Mouse (Mus musculus): Measurements from ENCODE around the gene Rapgef6.

The Rapgef6 gene

GRCm38 (mm10) chr11:54522529-54523430 is at the start of gene Rapgef6:
Gene Rapgef6 (plus strand): TSS chr11:54522847.
- DNase-seq (ENCODE audit: low read depth) = peak; percentile 100

DNA sequence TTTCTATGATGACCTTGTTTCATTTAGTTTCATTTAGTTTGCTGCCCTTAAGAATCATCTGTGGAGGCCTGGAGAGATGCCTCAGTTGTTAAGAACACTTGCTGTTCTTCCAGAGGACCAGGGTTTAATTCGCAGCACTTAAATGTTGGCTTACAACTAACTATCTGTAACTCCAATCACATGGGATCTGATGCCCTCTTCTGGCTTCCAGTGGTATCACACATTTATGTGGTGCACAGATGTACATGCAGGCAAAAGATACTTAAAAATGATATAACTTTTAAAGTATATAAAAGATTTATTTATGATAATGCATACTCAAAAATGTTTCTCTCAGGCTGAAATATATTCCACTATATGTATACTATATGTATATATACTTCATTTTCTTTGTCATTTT is 44.2 kb upstream of the Rapgef6 start:
- DNase-seq (ENCODE audit: low read depth) = peak; percentile 76

DNA sequence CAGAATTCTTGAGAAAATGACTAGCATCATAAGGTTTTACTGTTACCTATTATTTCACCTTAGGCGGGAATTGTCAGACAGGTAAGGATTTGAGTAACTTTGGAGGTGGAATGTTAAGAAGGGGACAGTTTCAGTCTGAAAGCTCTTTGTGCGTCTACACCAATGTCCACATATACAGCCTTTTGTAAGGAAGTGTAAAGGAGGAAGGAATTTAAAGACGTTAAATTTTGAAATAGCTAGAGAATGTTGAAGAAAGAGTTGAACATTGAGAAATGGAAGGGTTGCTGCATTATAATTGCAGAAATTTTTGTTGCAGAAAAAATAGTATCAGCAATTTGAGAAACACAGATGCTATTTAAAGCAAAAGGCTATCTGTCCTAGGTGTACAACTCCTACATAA is 36.6 kb upstream of the Rapgef6 start:
- DNase-seq (ENCODE audit: low read depth) = no peak

DNA sequence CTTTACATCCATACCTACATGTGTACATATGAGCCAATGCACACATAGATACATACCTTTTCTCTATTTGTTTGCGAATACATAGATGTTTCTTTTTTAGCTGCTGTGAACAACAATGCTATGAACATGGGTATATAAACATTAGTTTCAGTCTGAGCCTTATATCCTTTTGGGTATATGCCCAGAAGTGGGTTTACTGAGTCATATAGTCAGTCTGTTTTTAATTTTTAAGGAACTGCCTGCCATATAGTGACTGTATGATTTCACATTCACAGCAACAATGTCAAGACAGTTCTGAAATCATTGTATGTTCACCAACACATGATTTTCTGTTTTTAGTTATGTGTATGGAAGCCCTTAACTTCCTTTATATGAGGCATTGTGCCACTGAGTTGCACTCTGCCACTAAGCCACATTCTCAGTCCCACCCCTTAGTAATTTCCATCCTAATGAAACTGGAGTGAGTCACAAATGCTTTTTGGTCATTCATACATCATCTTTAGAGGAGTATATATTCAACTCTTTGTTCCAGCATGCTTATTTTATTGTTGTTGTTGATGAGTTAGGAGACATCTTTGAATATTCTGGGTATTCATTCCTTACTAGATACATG is 30.6 kb upstream of the Rapgef6 start:
- DNase-seq (ENCODE audit: low read depth) = no peak

GRCm38 (mm10) chr11:54492559-54492958 is 30.1 kb upstream of the Rapgef6 start:
- peak; percentile 70 for DNase-seq (ENCODE audit: low read depth)

GRCm38 (mm10) chr11:54499838-54500237 is 22.8 kb upstream of the Rapgef6 start:
- DNase-seq (ENCODE audit: low read depth) = no peak

DNA sequence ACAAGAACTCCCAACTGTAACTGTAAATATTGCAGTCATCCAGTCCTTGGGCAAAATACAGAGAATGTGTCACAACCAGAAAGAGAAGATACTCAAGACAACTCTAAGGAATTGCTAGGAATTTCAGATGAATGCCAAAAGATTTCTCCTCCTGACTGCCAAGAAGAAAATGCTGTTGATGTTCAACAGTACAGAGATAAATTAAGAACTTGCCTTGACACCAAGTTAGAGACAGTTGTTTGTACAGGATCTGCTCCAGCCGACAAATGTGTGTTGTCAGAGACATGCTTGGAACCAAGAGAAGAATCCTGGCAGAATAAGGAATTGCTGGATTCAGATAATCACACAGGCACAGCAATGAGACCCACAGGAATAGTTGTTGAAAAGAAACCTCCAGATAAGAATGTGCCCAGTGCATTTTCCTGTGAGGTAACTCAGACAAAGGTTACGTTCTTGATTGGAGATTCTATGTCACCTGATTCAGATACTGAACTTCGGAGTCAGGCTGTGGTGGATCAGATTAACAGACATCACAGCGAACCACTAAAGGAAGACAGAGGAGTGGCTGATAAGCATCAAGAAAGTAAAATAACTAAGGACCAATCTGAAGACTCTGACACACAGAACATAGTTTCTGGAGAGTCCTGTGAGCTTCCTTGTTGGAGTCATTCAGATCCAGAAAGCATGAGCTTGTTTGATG is 20.0 kb upstream of the Rapgef6 start:
- DNase-seq (ENCODE audit: low read depth) = peak; percentile 53

- DNase-seq (ENCODE audit: low read depth) = no peak
Measured at GRCm38 (mm10) chr11:54513584-54513983, 9.1 kb upstream of the Rapgef6 start.

- no peak for DNase-seq (ENCODE audit: low read depth)
Measured at GRCm38 (mm10) chr11:54521927-54522528, 619 bp upstream of the Rapgef6 start.

- no peak for DNase-seq (ENCODE audit: low read depth)
Measured at GRCm38 (mm10) chr11:54523431-54524001, 869 bp downstream of the Rapgef6 start.

DNA sequence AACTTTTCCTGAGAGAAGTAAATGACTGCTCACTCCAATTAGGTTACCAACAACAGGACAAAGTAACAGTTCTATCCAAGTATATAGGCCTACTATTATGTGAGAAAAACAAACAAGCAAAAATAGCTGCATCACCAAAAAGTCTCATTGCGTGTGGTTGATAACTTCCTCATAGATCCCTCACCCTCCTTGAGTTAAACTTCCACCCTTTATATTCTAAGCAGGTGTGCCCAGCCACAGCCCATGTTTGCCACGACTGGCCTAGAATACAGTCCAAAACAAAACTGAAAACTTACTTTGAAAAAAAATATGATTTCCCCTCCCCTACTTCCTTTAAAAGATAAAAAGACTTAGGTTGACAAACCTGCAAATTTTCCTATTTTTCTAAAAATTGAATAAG is 5.4 kb downstream of the Rapgef6 start:
- peak; percentile 38 for DNase-seq (ENCODE audit: low read depth)

GRCm38 (mm10) chr11:54530391-54530790 is 7.7 kb downstream of the Rapgef6 start:
- DNase-seq (ENCODE audit: low read depth) = no peak

DNA sequence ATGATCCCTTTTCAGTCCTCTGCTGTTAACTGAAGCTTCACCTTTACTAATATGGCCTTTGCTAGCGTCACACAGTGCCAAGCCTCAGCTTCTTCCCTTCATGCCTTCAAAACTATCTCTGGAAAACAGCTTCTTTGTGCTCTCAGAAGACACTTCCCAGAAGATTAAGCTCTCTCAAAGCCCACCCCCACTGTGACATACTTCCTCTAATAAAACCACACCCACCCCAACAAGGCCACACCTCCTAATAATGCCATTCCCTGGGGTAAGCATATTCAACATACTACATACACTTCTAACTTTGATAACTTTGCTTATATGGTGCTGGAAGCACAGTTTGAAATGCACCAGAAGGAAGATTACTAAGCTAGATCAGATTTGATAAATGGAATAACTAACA is 8.3 kb downstream of the Rapgef6 start:
- DNase-seq (ENCODE audit: low read depth) = peak; percentile 14

GRCm38 (mm10) chr11:54533834-54534233 is 11.2 kb downstream of the Rapgef6 start:
- DNase-seq (ENCODE audit: low read depth) = peak; percentile 82

DNA sequence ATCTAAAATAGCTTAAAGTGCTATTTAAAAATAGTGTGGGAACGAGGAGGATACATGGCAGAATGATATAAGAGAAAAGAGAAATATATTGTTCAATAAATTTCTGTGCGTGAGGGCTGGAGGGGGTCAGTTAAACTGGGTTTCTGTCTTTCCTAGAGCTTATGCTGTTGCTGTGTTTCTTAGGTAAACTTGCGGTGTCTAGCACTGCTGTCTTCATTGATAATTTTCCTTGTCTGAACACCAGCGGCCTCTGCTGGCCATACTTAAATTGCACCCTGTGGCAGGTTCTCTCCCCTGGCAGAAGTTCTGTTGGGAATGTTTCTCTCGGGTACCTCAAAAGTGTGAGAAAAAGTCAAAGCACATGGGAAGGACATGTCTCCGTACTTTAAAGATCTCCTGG is 12.2 kb downstream of the Rapgef6 start:
- peak; percentile 88 for DNase-seq (ENCODE audit: low read depth)

GRCm38 (mm10) chr11:54539031-54539430 is 16.4 kb downstream of the Rapgef6 start:
- DNase-seq (ENCODE audit: low read depth) = no peak

DNA sequence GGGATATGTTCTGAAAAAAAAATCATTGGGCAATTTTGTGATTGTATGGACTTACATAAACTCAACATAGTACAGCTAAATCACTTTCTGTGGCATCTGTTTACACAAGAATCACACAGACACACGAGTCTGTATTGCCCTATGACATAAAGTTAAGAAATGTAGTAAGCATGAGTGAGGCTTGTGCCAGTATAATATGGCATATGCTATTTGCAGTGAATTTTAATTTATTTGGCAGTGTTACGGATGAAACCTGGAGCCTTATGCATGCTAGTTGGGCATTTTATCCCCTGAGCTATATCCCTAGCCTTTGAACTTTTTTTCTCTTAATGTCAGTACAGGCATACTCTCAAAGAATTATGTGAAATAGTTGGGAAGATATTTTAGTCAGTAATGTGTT is 16.8 kb downstream of the Rapgef6 start:
- no peak for DNase-seq (ENCODE audit: low read depth)

GRCm38 (mm10) chr11:54540328-54540727 is 17.7 kb downstream of the Rapgef6 start:
- no peak for DNase-seq (ENCODE audit: low read depth)

- no peak for DNase-seq (ENCODE audit: low read depth)
Measured at GRCm38 (mm10) chr11:54542414-54542813, 19.8 kb downstream of the Rapgef6 start.

- DNase-seq (ENCODE audit: low read depth) = no peak
Measured at GRCm38 (mm10) chr11:54554970-54555369, 32.3 kb downstream of the Rapgef6 start.

DNA sequence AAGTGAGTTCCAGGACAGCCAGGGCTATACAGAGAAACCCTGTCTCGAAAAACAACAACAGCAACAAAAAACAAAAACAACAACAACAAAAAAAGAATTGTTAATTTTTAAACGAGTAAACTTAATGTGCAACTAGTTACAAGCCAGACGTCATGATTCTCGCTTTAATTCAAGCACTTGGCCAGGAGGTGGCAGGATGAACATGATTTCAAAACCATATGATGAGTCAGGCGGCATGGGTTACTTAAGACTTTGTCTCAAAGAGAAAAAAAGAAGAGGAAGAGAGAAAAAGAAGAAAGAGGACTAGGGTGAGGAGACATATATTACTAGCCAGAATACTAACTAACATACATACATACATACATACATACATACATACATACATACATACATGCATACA is 40.1 kb downstream of the Rapgef6 start:
- peak; percentile 82 for DNase-seq (ENCODE audit: low read depth)

DNA sequence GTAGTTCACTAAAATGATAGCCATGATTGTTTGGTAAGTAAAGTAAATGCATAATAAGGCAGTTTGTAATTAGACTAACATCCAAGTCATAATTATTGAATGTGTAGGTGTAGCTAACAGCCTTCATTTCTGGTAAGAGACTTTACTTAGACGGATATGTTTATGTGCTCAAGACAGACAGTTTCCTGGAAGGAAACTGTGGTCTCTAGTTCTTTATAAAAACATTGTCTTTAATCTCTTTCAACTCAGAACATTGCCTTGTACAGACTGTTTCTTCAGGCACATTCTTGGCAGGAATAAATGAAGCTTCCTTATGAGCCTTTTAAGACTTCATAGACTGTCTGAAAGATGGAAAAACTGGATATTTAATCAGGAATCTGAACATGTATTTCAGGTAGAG is 45.3 kb downstream of the Rapgef6 start:
- peak; percentile 77 for DNase-seq (ENCODE audit: low read depth)
